Mouse (Mus musculus) forebrain, postnatal 0 days (tissue): ENCODE measurements around the gene Cdh5. TPM values are rescaled to one million over a fixed set of nuclear protein-coding genes. Genes with fewer than 3 reads are reported as not detected.
A peak's percentile ranks its signal among the peaks of the same experiment; 100 is the strongest.

ENCODE experiments used
- ATAC-seq: fragments of 200-750 bp; cut with Nextera tagmentation; 2 replicates; pipeline ENCODE4 v1.8.0; 2017; ENCODE audit warnings: mild to moderate bottlenecking, moderate library complexity
- DNase-seq: peaks from one replicate; pipeline ENCODE4 v3.0.0-alpha.2; 2015
- H3K27ac ChIP-seq: fragments of 300-500 bp; sonication (generic); 2 replicates; pipeline ENCODE4 v1.5.1; 2014; ENCODE audit warnings: low read depth, mild to moderate bottlenecking, antibody characterized with exemption, low read length, moderate library complexity, mixed read lengths
- H3K27me3 ChIP-seq: fragments of 300-500 bp; sonication (generic); 2 replicates; pipeline ENCODE4 v1.6.1; 2014; ENCODE audit warnings: mild to moderate bottlenecking, low read length, mixed read lengths; ENCODE audit not compliant: insufficient read depth
- H3K36me3 ChIP-seq: fragments of 300-500 bp; sonication (generic); 2 replicates; pipeline ENCODE4 v1.6.1; 2014; ENCODE audit warnings: mild to moderate bottlenecking, moderate library complexity; ENCODE audit not compliant: insufficient read depth
- H3K4me1 ChIP-seq: fragments of 300-500 bp; sonication (generic); 2 replicates; pipeline ENCODE4 v1.6.1; 2014; ENCODE audit warnings: antibody characterized with exemption; ENCODE audit not compliant: insufficient read depth
- H3K4me2 ChIP-seq: fragments of 300-500 bp; sonication (generic); 2 replicates; pipeline ENCODE4 v1.6.1; 2014; ENCODE audit warnings: low read depth, mild to moderate bottlenecking, moderate library complexity
- H3K4me3 ChIP-seq: fragments of 300-500 bp; sonication (generic); 2 replicates; pipeline ENCODE4 v1.5.1; 2014; ENCODE audit warnings: low read depth, low read length, mixed read lengths
- H3K9ac ChIP-seq: fragments of 300-500 bp; sonication (generic); 2 replicates; pipeline ENCODE4 v1.6.1; 2014; ENCODE audit warnings: mild to moderate bottlenecking
- H3K9me3 ChIP-seq: fragments of 300-500 bp; sonication (generic); 2 replicates; pipeline ENCODE4 v1.6.1; 2016; ENCODE audit warnings: low read length
- CTCF ChIP-seq: sonication (generic); IDR thresholded peaks from 2 replicates; pipeline ENCODE4 v1.5.1; 2016; ENCODE audit warnings: antibody characterized with exemption, control low read depth, low read depth
- WGBS: fragments of 180-500 bp; shearing (Covaris S2); extraction: QIAGEN DNeasy Blood & Tissue Kit; methylation state at CpG from one replicate; pipeline ENCODE4 v1.1.7; 2014; 5-methylcytosine and 5-hydroxymethylcytosine counted together
- polyA plus RNA-seq: library from polyadenylated mRNA; unstranded; fragments of >200 nt; fragmentation: Nextera tagmentation; extraction: Ambion mirVana; gene quantifications from 2 replicates; pipeline ENCODE4 v1.2.1, GENCODE M21; 2015
- total RNA-seq: library from RNA; depleted of rRNA; stranded (reverse); fragments of >200 nt; gene quantifications from 2 replicates; pipeline ENCODE4 v1.2.3, GENCODE M21; 2014; rRNA removed

The Cdh5 gene
- total and polyA plus RNA-seq, 2 experiments from 2014 or later = 8.4 to 18.1 TPM

- H3K9me3 ChIP-seq = no peaks in the 10 kb centered on the region
- H3K4me3 ChIP-seq = no peak overlapping the region
- no peak overlapping the region for H3K27ac ChIP-seq
- no peaks in the 10 kb centered on the region for H3K27me3 ChIP-seq
- WGBS = 73% methylated on average over 6 of the region's 6 CpGs
- H3K9ac ChIP-seq = no peak overlapping the region
- ATAC-seq = peak; percentile 47
- DNase-seq = no peak
- TF ChIP-seq CTCF = no peak
- no peaks in the 10 kb centered on the region for H3K36me3 ChIP-seq
- no peak overlapping the region for H3K4me2 ChIP-seq
- no peaks in the 10 kb centered on the region for H3K4me1 ChIP-seq
These were observed 89.5 kb downstream of the Cdh5 start for GRCm38 (mm10) chr8:104190777-104191468.

GRCm38 (mm10) chr8:104191496-104191895, 90.1 kb downstream of the Cdh5 start:
- Histone ChIP-seq H3K36me3 (no peaks in the 10 kb centered on the region), H3K27me3 (no peaks in the 10 kb centered on the region), H3K4me1 (no peaks in the 10 kb centered on the region), H3K9me3 (no peaks in the 10 kb centered on the region), H3K27ac (no peak overlapping the region), H3K4me3 (no peak overlapping the region), H3K9ac (no peak overlapping the region), H3K4me2 (no peak overlapping the region)
- TF ChIP-seq CTCF = no peak
- 68% methylated on average over 11 of the region's 11 CpGs for WGBS
- DNase-seq = no peak
- ATAC-seq = peak; percentile 66

Other genes with a start within 250 kb of the Cdh5 start
- gene Bean1, start 68.8 kb downstream of the Cdh5 start, total RNA-seq = 18.2 and 18.9 TPM in 2 replicates
- 8.6 and 9.9 TPM in 2 replicates for gene Bean1, start 68.8 kb downstream of the Cdh5 start, polyA plus RNA-seq
- 45.2 and 52.9 TPM in 2 replicates for gene Tk2, start 146.9 kb downstream of the Cdh5 start, total RNA-seq
- 45.2 and 45.3 TPM in 2 replicates for gene Tk2, start 146.9 kb downstream of the Cdh5 start, polyA plus RNA-seq
- gene Cklf, start 149.2 kb downstream of the Cdh5 start, total RNA-seq = 19.1 and 29.2 TPM in 2 replicates
- 24.8 and 26.8 TPM in 2 replicates for gene Cklf, start 149.2 kb downstream of the Cdh5 start, polyA plus RNA-seq
- 0.14 TPM in 1 of 2 replicates, not detected in the other for gene Cmtm2a, start 191.6 kb downstream of the Cdh5 start, total RNA-seq
- gene Cmtm2a, start 191.6 kb downstream of the Cdh5 start, polyA plus RNA-seq = 0.17 TPM in 1 of 2 replicates, not detected in the other
- gene Gm45711, start 208.5 kb downstream of the Cdh5 start, total RNA-seq = not detected in 2 replicates
- gene Gm45711, start 208.5 kb downstream of the Cdh5 start, polyA plus RNA-seq = not detected in 2 replicates
- gene Cmtm1, start 208.5 kb downstream of the Cdh5 start, total RNA-seq = 0.62 TPM in 1 of 2 replicates, not detected in the other
- not detected in 2 replicates for gene Cmtm1, start 208.5 kb downstream of the Cdh5 start, polyA plus RNA-seq
- gene Gm11020, start 219.9 kb downstream of the Cdh5 start, total RNA-seq = not detected in 2 replicates
- not detected in 2 replicates for gene Gm11020, start 219.9 kb downstream of the Cdh5 start, polyA plus RNA-seq
- gene Cmtm2b, start 220.6 kb downstream of the Cdh5 start, total RNA-seq = 0.38 TPM in 1 of 2 replicates, not detected in the other
- gene Cmtm2b, start 220.6 kb downstream of the Cdh5 start, polyA plus RNA-seq = not detected in 2 replicates
- 18.4 and 22.0 TPM in 2 replicates for gene Cmtm3, start 237.8 kb downstream of the Cdh5 start, total RNA-seq
- 33.0 and 34.4 TPM in 2 replicates for gene Cmtm3, start 237.8 kb downstream of the Cdh5 start, polyA plus RNA-seq